Mouse (Mus musculus): ENCODE measurements around the gene Slc37a2. TPM values are rescaled to one million over a fixed set of nuclear protein-coding genes. Genes with fewer than 3 reads are reported as not detected.
A peak's percentile ranks its signal among the peaks of the same experiment; 100 is the strongest.

Slc37a2 gene
- polyA plus RNA-seq, 1 experiment from 2014 or later = 1.2 TPM

- H3K9me3 ChIP-seq (ENCODE audit: control insufficient read depth, low read length) = no peaks in the 10 kb centered on the region
- H3K27me3 ChIP-seq (ENCODE audit: control insufficient read depth, insufficient read depth, low read length) = no peaks in the 10 kb centered on the region
- H3K27ac ChIP-seq (replicated peaks in 1 of 2; ENCODE audit: control insufficient read depth in 1 of 2, insufficient read depth in 1 of 2, low read depth in 2 of 2, low read length in 2 of 2) = no peak overlapping the region
- ATAC-seq (ENCODE audit: insufficient number of reproducible peaks, insufficient read depth, low FRiP score, low read depth) = no peak
- peaks cover 0 to 3% of the 10 kb centered on the region in 2 experiments; a peak in 1 of 4 replicates for H3K4me1 ChIP-seq (ENCODE audit: control insufficient read depth in 2 of 2, insufficient read depth in 2 of 2, low read length in 2 of 2)
- no peaks in the 10 kb centered on the region for H3K36me3 ChIP-seq (ENCODE audit: control insufficient read depth, insufficient read depth, low read length)
- 80% methylated on average over 9 of the region's 9 CpGs for WGBS
- H3K4me2 ChIP-seq (ENCODE audit: low read length) = no peak overlapping the region
- no peak overlapping the region for H3K9ac ChIP-seq (ENCODE audit: low read length)
- H3K4me3 ChIP-seq (ENCODE audit: control insufficient read depth in 1 of 2, insufficient read depth in 1 of 2, low read depth in 1 of 2, low read length in 2 of 2) = no peak overlapping the region
Observed at GRCm38 (mm10) chr9:37214327-37215060, 41.0 kb downstream of the Slc37a2 start.

- peaks cover 0 to 2% of the 10 kb centered on the region in 2 experiments; a peak in 1 of 4 replicates for H3K4me1 ChIP-seq (ENCODE audit: control insufficient read depth in 2 of 2, insufficient read depth in 2 of 2, low read length in 2 of 2)
- H3K9me3 ChIP-seq (ENCODE audit: control insufficient read depth, low read length) = no peaks in the 10 kb centered on the region
- no peak overlapping the region for H3K27ac ChIP-seq (replicated peaks in 1 of 2; ENCODE audit: control insufficient read depth in 1 of 2, insufficient read depth in 1 of 2, low read depth in 2 of 2, low read length in 2 of 2)
- H3K9ac ChIP-seq (ENCODE audit: low read length) = no peak overlapping the region
- no peak overlapping the region for H3K4me3 ChIP-seq (ENCODE audit: control insufficient read depth in 1 of 2, insufficient read depth in 1 of 2, low read depth in 1 of 2, low read length in 2 of 2)
- ATAC-seq (ENCODE audit: insufficient number of reproducible peaks, insufficient read depth, low FRiP score, low read depth) = no peak
- no peaks in the 10 kb centered on the region for H3K36me3 ChIP-seq (ENCODE audit: control insufficient read depth, insufficient read depth, low read length)
- no peaks in the 10 kb centered on the region for H3K27me3 ChIP-seq (ENCODE audit: control insufficient read depth, insufficient read depth, low read length)
- no peak overlapping the region for H3K4me2 ChIP-seq (ENCODE audit: low read length)
- WGBS = 76% methylated on average over 13 of the region's 13 CpGs
Observed at GRCm38 (mm10) chr9:37213060-37213738, 42.3 kb downstream of the Slc37a2 start.

GRCm38 (mm10) chr9:37207929-37208411 is 47.6 kb downstream of the Slc37a2 start, which contains the start of gene Tmem218:
Gene Tmem218, plus strand, starts transcription at chr9:37208223.
- peak; percentile 100 for ATAC-seq (ENCODE audit: insufficient number of reproducible peaks, insufficient read depth, low FRiP score, low read depth)
- Histone ChIP-seq H3K36me3 (ENCODE audit: control insufficient read depth, insufficient read depth, low read length) (no peaks in the 10 kb centered on the region), H3K27ac (replicated peaks in 1 of 2; ENCODE audit: control insufficient read depth in 1 of 2, insufficient read depth in 1 of 2, low read depth in 2 of 2, low read length in 2 of 2) (peak within 1 kb of the TSS; percentile 64 to 74), H3K4me3 (ENCODE audit: control insufficient read depth in 1 of 2, insufficient read depth in 1 of 2, low read depth in 1 of 2, low read length in 2 of 2) (peak within 1 kb of the TSS; percentile 66 to 78), H3K9me3 (ENCODE audit: control insufficient read depth, low read length) (no peaks in the 10 kb centered on the region), H3K4me2 (ENCODE audit: low read length) (peak within 1 kb of the TSS; percentile 65), H3K4me1 (ENCODE audit: control insufficient read depth in 2 of 2, insufficient read depth in 2 of 2, low read length in 2 of 2) (peaks cover 2 to 5% of the 10 kb centered on the region in 2 experiments; a peak in 1 of 4 replicates), H3K27me3 (ENCODE audit: control insufficient read depth, insufficient read depth, low read length) (no peaks in the 10 kb centered on the region), H3K9ac (ENCODE audit: low read length) (peak within 1 kb of the TSS; percentile 81)
- under 1% methylated on average over 21 of the region's 21 CpGs for WGBS

GRCm38 (mm10) chr9:37203884-37204283 is 51.7 kb downstream of the Slc37a2 start:
- WGBS = 68% methylated on average over 5 of the region's 5 CpGs
- no peak for ATAC-seq (ENCODE audit: insufficient number of reproducible peaks, insufficient read depth, low FRiP score, low read depth)
- no peak overlapping the region for H3K27ac ChIP-seq (replicated peaks in 1 of 2; ENCODE audit: control insufficient read depth in 1 of 2, insufficient read depth in 1 of 2, low read depth in 2 of 2, low read length in 2 of 2)
- no peaks in the 10 kb centered on the region for H3K9me3 ChIP-seq (ENCODE audit: control insufficient read depth, low read length)
- H3K36me3 ChIP-seq (ENCODE audit: control insufficient read depth, insufficient read depth, low read length) = no peaks in the 10 kb centered on the region
- no peak overlapping the region for H3K4me2 ChIP-seq (ENCODE audit: low read length)
- no peaks in the 10 kb centered on the region for H3K27me3 ChIP-seq (ENCODE audit: control insufficient read depth, insufficient read depth, low read length)
- H3K4me3 ChIP-seq (ENCODE audit: control insufficient read depth in 1 of 2, insufficient read depth in 1 of 2, low read depth in 1 of 2, low read length in 2 of 2) = no peak overlapping the region
- H3K9ac ChIP-seq (ENCODE audit: low read length) = no peak overlapping the region
- peaks cover 2 to 5% of the 10 kb centered on the region in 2 experiments; a peak in 1 of 4 replicates for H3K4me1 ChIP-seq (ENCODE audit: control insufficient read depth in 2 of 2, insufficient read depth in 2 of 2, low read length in 2 of 2)

GRCm38 (mm10) chr9:37200414-37200813 is 55.1 kb downstream of the Slc37a2 start:
- H3K9ac ChIP-seq (ENCODE audit: low read length) = no peak overlapping the region
- H3K4me1 ChIP-seq (ENCODE audit: control insufficient read depth in 2 of 2, insufficient read depth in 2 of 2, low read length in 2 of 2) = no peaks in the 10 kb centered on the region
- H3K27me3 ChIP-seq (ENCODE audit: control insufficient read depth, insufficient read depth, low read length) = no peaks in the 10 kb centered on the region
- no peak overlapping the region for H3K4me2 ChIP-seq (ENCODE audit: low read length)
- no peak overlapping the region for H3K27ac ChIP-seq (replicated peaks in 1 of 2; ENCODE audit: control insufficient read depth in 1 of 2, insufficient read depth in 1 of 2, low read depth in 2 of 2, low read length in 2 of 2)
- H3K9me3 ChIP-seq (ENCODE audit: control insufficient read depth, low read length) = no peaks in the 10 kb centered on the region
- 82% methylated on average over 5 of the region's 5 CpGs for WGBS
- H3K4me3 ChIP-seq (ENCODE audit: control insufficient read depth in 1 of 2, insufficient read depth in 1 of 2, low read depth in 1 of 2, low read length in 2 of 2) = no peak overlapping the region
- ATAC-seq (ENCODE audit: insufficient number of reproducible peaks, insufficient read depth, low FRiP score, low read depth) = no peak
- no peaks in the 10 kb centered on the region for H3K36me3 ChIP-seq (ENCODE audit: control insufficient read depth, insufficient read depth, low read length)

- Histone ChIP-seq H3K27me3 (ENCODE audit: control insufficient read depth, insufficient read depth, low read length) (no peaks in the 10 kb centered on the region), H3K4me3 (ENCODE audit: control insufficient read depth in 1 of 2, insufficient read depth in 1 of 2, low read depth in 1 of 2, low read length in 2 of 2) (no peak overlapping the region), H3K4me1 (ENCODE audit: control insufficient read depth in 2 of 2, insufficient read depth in 2 of 2, low read length in 2 of 2) (no peaks in the 10 kb centered on the region), H3K9ac (ENCODE audit: low read length) (no peak overlapping the region), H3K4me2 (ENCODE audit: low read length) (no peak overlapping the region), H3K9me3 (ENCODE audit: control insufficient read depth, low read length) (no peaks in the 10 kb centered on the region), H3K36me3 (ENCODE audit: control insufficient read depth, insufficient read depth, low read length) (no peaks in the 10 kb centered on the region), H3K27ac (replicated peaks in 1 of 2; ENCODE audit: control insufficient read depth in 1 of 2, insufficient read depth in 1 of 2, low read depth in 2 of 2, low read length in 2 of 2) (no peak overlapping the region)
- WGBS = 61% methylated on average over 4 of the region's 4 CpGs
- ATAC-seq (ENCODE audit: insufficient number of reproducible peaks, insufficient read depth, low FRiP score, low read depth) = no peak
Observed at GRCm38 (mm10) chr9:37197067-37197466, 58.5 kb downstream of the Slc37a2 start.

GRCm38 (mm10) chr9:37188024-37188423 is 67.5 kb downstream of the Slc37a2 start:
- Histone ChIP-seq H3K27ac (replicated peaks in 1 of 2; ENCODE audit: control insufficient read depth in 1 of 2, insufficient read depth in 1 of 2, low read depth in 2 of 2, low read length in 2 of 2) (no peak overlapping the region), H3K9ac (ENCODE audit: low read length) (no peak overlapping the region), H3K36me3 (ENCODE audit: control insufficient read depth, insufficient read depth, low read length) (no peaks in the 10 kb centered on the region), H3K4me2 (ENCODE audit: low read length) (no peak overlapping the region), H3K4me1 (ENCODE audit: control insufficient read depth in 2 of 2, insufficient read depth in 2 of 2, low read length in 2 of 2) (0 out of 4 replicates have a peak, but pooled peaks cover 0 to 3% of the 10 kb centered on the region in 2 experiments), H3K9me3 (ENCODE audit: control insufficient read depth, low read length) (no peaks in the 10 kb centered on the region), H3K27me3 (ENCODE audit: control insufficient read depth, insufficient read depth, low read length) (no peaks in the 10 kb centered on the region), H3K4me3 (ENCODE audit: control insufficient read depth in 1 of 2, insufficient read depth in 1 of 2, low read depth in 1 of 2, low read length in 2 of 2) (no peak overlapping the region)
- 73% methylated on average over 3 of the region's 3 CpGs for WGBS
- ATAC-seq (ENCODE audit: insufficient number of reproducible peaks, insufficient read depth, low FRiP score, low read depth) = no peak
